Comparison of ENCODE assay signal across 15 mouse cellular contexts in the genomic region with DNA sequence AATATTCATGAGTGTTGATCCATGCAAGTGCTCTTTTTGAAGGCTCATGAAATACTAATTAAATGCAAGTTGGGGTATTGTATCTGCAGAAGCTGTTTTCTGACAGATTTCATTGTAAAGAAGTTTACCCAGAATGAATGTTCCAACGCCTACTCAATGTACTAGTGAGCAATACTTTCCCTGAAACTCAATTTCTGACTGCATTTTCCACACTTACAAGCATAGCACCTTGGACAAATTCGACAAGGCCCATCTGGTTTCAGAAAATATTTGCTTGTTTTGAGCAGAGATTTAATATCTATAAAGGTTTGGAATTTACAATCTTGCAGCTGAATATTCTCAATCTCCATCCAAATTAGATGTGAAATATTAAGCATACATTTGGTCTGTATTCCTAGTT.
"Had no signal": no experiment of that assay in that cellular context is flagged by ENCODE, and none has a peak within 500 bp of the region (broad histone marks: within the 10 kb centered on the region; RNA-seq: fewer than 3 reads in every experiment).

No protein-coding gene starts in this region.

- H3K9me3 ChIP-seq: limb, embryonic 10.5 days; liver, embryonic 15.5 days; midbrain, embryonic 13.5 days had no signal

- H3K27ac ChIP-seq: limb, embryonic 10.5 days; liver, embryonic 15.5 days; midbrain, embryonic 13.5 days; stomach, postnatal 0 days had no signal

- H3K4me2 ChIP-seq: liver, embryonic 11.5 days; liver, embryonic 15.5 days; midbrain, embryonic 13.5 days had no signal

- ATAC-seq: inflammation-experienced regulatory T-cells, adult 6 months; intestine, postnatal 0 days; lung, postnatal 0 days; midbrain, embryonic 13.5 days had no signal

- DNase-seq: kidney, adult 8-10 months; kidney, postnatal 25 days; lung, adult 2 months; lung, postnatal 36 days; right cerebral cortex, postnatal 25 days; thymus, adult 2 months; thymus, postnatal 36 days had no signal

- H3K27me3 ChIP-seq: liver, embryonic 15.5 days; midbrain, embryonic 13.5 days had no signal

- H3K4me1 ChIP-seq: limb, embryonic 10.5 days; liver, embryonic 15.5 days; midbrain, embryonic 13.5 days had no signal

- H3K9ac ChIP-seq: liver, embryonic 15.5 days; midbrain, embryonic 13.5 days had no signal

- H3K4me3 ChIP-seq: limb, embryonic 10.5 days; liver, embryonic 15.5 days; midbrain, embryonic 13.5 days had no signal

- H3K36me3 ChIP-seq: limb, embryonic 10.5 days; liver, embryonic 15.5 days; midbrain, embryonic 13.5 days had no signal
